Mouse (Mus musculus): ENCODE results near the gene Cdc16.

The Cdc16 gene

DNA sequence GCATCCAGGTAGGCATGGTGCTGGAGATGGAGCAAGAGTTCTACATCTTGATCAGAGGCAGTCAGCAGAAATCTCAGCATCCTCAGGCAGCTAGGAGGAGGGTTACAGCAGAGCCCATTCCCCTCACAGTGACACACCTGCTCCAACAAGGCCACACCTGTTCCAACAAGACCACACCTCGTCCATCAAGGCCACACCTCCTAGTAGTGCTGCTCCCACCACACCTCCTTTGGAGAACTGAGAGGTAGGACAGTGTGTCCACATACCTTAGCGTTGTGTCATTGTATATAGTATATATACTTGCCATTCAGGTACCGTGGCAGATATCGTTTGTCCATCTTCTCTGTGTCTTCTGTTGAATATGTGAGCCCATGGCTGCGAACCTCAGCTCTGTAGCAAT is 40.2 kb downstream of the Cdc16 start:
- in situ Hi-C loops (cut with MboI, MseI): no loop called here

DNA sequence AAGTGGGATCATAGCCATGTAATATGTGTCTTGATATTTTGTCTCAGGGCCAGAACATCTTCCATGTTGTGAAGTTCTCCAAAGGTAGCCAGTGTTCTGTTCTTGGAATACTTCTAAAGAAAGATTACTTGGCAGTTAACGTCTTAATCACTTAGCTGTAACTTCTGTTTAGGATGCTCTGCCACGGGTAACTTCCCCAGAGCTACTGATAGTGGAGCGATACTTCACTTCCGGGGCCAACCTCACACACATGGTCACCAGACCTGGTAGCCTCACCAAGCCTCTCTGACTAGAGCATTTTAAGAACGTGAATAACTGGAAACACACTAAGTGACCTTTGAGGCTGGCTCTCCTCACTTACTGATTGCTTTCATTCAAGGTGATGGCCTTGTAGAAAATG is 42.1 kb downstream of the Cdc16 start:
- in situ Hi-C loops (cut with MboI, MseI): no loop called here

DNA sequence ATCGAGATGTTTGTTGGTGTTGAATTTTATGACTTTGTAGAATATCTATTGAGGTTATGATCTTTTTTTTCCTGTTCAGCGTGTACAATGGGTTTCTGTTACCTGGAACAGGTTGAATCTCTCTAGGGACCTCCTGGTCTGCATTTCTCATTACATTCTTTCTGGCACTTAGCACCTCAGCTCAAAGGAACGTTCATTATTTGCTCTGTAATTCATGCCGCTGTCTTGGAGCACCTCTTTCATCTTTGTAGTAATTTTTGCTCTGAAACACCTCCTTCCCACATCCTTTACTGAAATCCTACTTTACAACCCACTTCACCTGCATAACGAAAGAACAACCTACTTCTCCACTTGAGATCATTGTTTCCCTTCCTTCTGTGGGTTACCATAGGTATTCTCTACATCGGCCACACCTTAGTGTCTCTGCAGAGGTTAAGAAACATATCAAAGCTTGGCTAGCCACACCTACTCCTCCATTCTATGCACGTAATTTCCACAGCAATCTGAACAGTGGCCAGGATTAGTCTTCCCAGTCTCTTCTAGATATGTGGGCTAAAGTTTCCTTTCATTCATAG is 71.2 kb downstream of the Cdc16 start:
- in situ Hi-C loops (cut with MboI, MseI): no loop called here

Data from regulatory T cell (primary cell).